Mouse (Mus musculus) cerebellum, adult 9-10 months (tissue): Measurements from ENCODE around the gene 4930555G01Rik.
"Not testable (repeated sequence)": the region's sequence is repeated elsewhere in the genome, so short reads cannot be mapped to it uniquely, and the experiment has no call there.

Experiments used
- DNase-seq: peaks from one replicate; pipeline ENCODE4 v3.0.0; 2022

The 4930555G01Rik gene

DNA sequence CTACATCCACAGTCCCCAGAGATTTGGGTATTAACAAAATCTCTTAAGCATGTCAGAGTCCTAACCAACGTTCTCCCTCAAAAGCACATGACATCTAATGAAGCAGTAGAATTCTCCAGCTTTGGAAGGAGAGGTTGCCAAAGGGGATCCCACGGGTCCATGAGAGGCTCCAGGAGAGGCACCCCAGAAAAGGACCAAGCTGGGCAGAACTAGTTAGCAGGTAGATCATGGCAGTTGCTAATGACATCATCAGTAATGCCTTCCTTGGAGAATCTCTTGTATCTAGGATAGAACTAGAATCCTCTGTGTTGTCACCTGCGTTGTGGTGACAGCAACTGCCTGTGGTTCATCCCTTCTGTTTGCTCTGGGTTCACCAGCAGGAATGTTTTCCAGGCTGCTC is at the start of gene 4930555G01Rik:
4930555G01Rik (plus strand) TSS at position 301 of the 400 bp plus-strand sequence.
- not testable (repeated sequence) for DNase-seq

DNA sequence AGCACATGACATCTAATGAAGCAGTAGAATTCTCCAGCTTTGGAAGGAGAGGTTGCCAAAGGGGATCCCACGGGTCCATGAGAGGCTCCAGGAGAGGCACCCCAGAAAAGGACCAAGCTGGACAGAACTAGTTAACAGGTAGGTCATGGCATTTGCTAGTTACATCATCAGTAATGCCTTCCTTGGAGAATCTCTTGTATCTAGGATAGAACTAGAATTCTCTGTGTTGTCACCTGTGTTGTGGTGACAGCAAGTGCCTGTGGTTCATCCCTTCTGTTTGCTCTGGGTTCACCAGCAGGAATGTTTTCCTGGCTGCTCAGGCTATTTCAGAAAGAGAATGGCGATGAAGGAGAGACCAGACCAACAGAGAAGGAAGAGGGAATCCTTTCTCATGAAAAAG is 34.8 kb upstream of the 4930555G01Rik start, which contains the start of gene Gm3298:
Gm3298 (plus strand) TSS at position 301 of the 400 bp plus-strand sequence.
- DNase-seq = not testable (repeated sequence)

DNA sequence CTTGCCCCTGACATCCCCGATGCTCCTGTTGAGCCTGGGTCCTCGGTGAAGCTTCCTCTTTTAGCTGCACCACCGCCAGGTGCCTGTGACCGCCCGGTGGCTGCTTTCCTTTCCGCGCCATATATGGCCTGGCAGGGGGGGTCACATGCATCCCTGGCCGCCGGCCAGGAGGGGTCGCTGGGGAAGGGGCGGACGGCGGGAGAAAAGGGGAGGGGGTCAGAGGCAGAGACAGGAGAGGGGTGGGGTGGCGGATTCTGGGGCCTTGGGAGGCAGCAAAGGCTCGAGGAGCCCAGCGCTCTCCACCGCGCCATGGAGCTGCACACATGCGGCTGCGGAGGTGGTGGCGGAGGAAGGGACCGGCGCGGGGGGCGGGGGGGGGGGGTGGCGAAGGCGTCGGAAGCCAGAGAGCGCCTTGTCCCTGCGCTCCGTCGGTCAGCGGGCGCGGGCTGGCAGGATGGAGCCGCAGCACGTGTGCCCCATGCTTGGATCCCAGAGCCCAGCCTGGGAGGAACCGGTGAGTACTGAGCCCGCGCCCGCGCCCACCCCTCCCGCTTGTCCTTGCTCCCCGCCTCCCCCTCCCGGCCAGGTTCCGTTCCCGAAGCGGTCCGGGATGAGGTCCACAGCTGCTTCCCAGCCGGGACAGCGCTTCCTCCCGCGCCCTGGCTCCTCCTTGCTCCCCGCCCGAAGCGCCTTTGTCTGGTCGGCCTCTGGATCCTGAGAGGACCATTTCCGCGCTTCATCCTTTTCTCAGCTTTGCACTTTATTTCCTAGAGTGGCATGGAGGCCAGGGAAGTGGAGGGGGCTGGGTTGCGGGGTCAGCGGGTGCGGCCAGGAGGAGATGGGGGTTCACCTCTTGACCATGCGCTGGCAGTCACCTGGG is 20.4 kb downstream of the 4930555G01Rik start, which contains the start of gene Gm8281:
Gm8281 (plus strand) TSS at position 430 of the 880 bp plus-strand sequence.
- not testable (repeated sequence) for DNase-seq
